Mouse (Mus musculus): ENCODE results near the gene Kansl2. TPM values are rescaled to one million over a fixed set of nuclear protein-coding genes. Genes with fewer than 3 reads are reported as not detected.

Gene Kansl2
- polyA plus RNA-seq, 1 experiment from 2014 or later: 77.7 TPM

GRCm38 (mm10) chr15:98469596-98469995, 64.5 kb downstream of the Kansl2 start, which contains the start of gene OR5BS1P:
Gene OR5BS1P, plus strand, starts transcription at chr15:98469896.
- no peaks in the 10 kb centered on the region for H3K36me3 ChIP-seq (ENCODE audit: control insufficient read depth, insufficient read depth)
- no peak within 1 kb of the TSS for H3K4me3 ChIP-seq (ENCODE audit: low read length)
- 0 out of 2 replicates have a peak, but pooled peaks cover 3% of the 10 kb centered on the region for H3K9me3 ChIP-seq (replicated peaks; ENCODE audit: control insufficient read depth, low read length)
- peaks cover 5% of the 10 kb centered on the region; the same call in 1 of the 2 replicates for H3K27me3 ChIP-seq (ENCODE audit: control insufficient read depth, insufficient read depth, low read length)
- H3K9ac ChIP-seq (ENCODE audit: low read length): no peak within 1 kb of the TSS
- H3K27ac ChIP-seq (ENCODE audit: low read length): no peak within 1 kb of the TSS
- no peaks in the 10 kb centered on the region for H3K4me1 ChIP-seq (ENCODE audit: control insufficient read depth, insufficient read depth, low read length)
- no peak within 1 kb of the TSS for H3K4me2 ChIP-seq (ENCODE audit: low read depth, low read length)
- ATAC-seq (replicated peaks; ENCODE audit: extremely low read depth, insufficient read depth, low FRiP score): no peak
- 85% methylated on average over 4 of the region's 4 CpGs for WGBS

Small RNA genes within 50 kb of the gene (microRNA-seq; reads per million reads assigned to microRNA genes)
- not detected for gene Mir1291

Other genes starting within 250 kb of the Kansl2 start
- gene Zfp641, start 238.1 kb downstream of the Kansl2 start, polyA plus RNA-seq (2015; fragmentation: Nextera tagmentation; extraction: Ambion mirVana): 1.6 and 2.0 TPM in 2 replicates
- not detected in 2 replicates for gene Olfr285, start 216.9 kb downstream of the Kansl2 start, polyA plus RNA-seq (2015; fragmentation: Nextera tagmentation; extraction: Ambion mirVana)
- not detected in 2 replicates for gene Olfr284, start 193.3 kb downstream of the Kansl2 start, polyA plus RNA-seq (2015; fragmentation: Nextera tagmentation; extraction: Ambion mirVana)
- not detected in 2 replicates for gene Olfr283, start 153.3 kb downstream of the Kansl2 start, polyA plus RNA-seq (2015; fragmentation: Nextera tagmentation; extraction: Ambion mirVana)
- not detected in 2 replicates for gene Olfr282, start 103.0 kb downstream of the Kansl2 start, polyA plus RNA-seq (2015; fragmentation: Nextera tagmentation; extraction: Ambion mirVana)
- not detected in 2 replicates for gene Olfr281, start 81.7 kb downstream of the Kansl2 start, polyA plus RNA-seq (2015; fragmentation: Nextera tagmentation; extraction: Ambion mirVana)
- gene OR5BS1P, start 64.4 kb downstream of the Kansl2 start, polyA plus RNA-seq (2015; fragmentation: Nextera tagmentation; extraction: Ambion mirVana): not detected in 2 replicates
- gene Lalba, start 51.5 kb downstream of the Kansl2 start, polyA plus RNA-seq (2015; fragmentation: Nextera tagmentation; extraction: Ambion mirVana): not detected in 2 replicates
- gene Olfr279, start 41.9 kb downstream of the Kansl2 start, polyA plus RNA-seq (2015; fragmentation: Nextera tagmentation; extraction: Ambion mirVana): not detected in 2 replicates
- gene Ccnt1, start 36.7 kb upstream of the Kansl2 start, polyA plus RNA-seq (2015; fragmentation: Nextera tagmentation; extraction: Ambion mirVana): 36.4 and 41.2 TPM in 2 replicates
- gene 4930415O20Rik, start 36.7 kb upstream of the Kansl2 start, polyA plus RNA-seq (2015; fragmentation: Nextera tagmentation; extraction: Ambion mirVana): 0.64 TPM in 1 of 2 replicates, not detected in the other
- gene Adcy6, start 75.8 kb upstream of the Kansl2 start, polyA plus RNA-seq (2015; fragmentation: Nextera tagmentation; extraction: Ambion mirVana): 39.0 and 47.1 TPM in 2 replicates
- gene Cacnb3, start 96.6 kb upstream of the Kansl2 start, polyA plus RNA-seq (2015; fragmentation: Nextera tagmentation; extraction: Ambion mirVana): 8.2 and 10.5 TPM in 2 replicates
- 15.2 and 18.3 TPM in 2 replicates for gene Ddx23, start 128.6 kb upstream of the Kansl2 start, polyA plus RNA-seq (2015; fragmentation: Nextera tagmentation; extraction: Ambion mirVana)
- gene Rnd1, start 143.2 kb upstream of the Kansl2 start, polyA plus RNA-seq (2015; fragmentation: Nextera tagmentation; extraction: Ambion mirVana): 1.1 and 1.7 TPM in 2 replicates
- gene Ccdc65, start 173.9 kb upstream of the Kansl2 start, polyA plus RNA-seq (2015; fragmentation: Nextera tagmentation; extraction: Ambion mirVana): 0.97 and 1.0 TPM in 2 replicates
- 23.0 and 27.7 TPM in 2 replicates for gene Fkbp11, start 193.9 kb upstream of the Kansl2 start, polyA plus RNA-seq (2015; fragmentation: Nextera tagmentation; extraction: Ambion mirVana)
- gene Arf3, start 228.9 kb upstream of the Kansl2 start, polyA plus RNA-seq (2015; fragmentation: Nextera tagmentation; extraction: Ambion mirVana): 35.8 and 36.4 TPM in 2 replicates
- 0.28 and 0.44 TPM in 2 replicates for gene Wnt10b, start 243.9 kb upstream of the Kansl2 start, polyA plus RNA-seq (2015; fragmentation: Nextera tagmentation; extraction: Ambion mirVana)